Mouse (Mus musculus) subcutaneous adipose tissue, adult 2 months (tissue): Measurements from ENCODE around the gene Cass4. TPM values are rescaled to one million over a fixed set of nuclear protein-coding genes. Genes with fewer than 3 reads are reported as not detected.

Experiments used
- polyA plus RNA-seq: library from polyadenylated mRNA; depleted of rRNA; stranded (reverse); fragments of >200 nt; gene quantifications from 2 replicates; pipeline ENCODE4 v1.2.3, GENCODE M21; 2012; ENCODE audit warnings: low replicate concordance; rRNA removed

Gene Cass4
- polyA plus RNA-seq = 1.4 and 1.6 TPM in 2 replicates

GRCm38 (mm10) chr2:172393391-172394051, at the start of gene Cass4:
Cass4 (plus strand) TSS chr2:172393794.

DNA sequence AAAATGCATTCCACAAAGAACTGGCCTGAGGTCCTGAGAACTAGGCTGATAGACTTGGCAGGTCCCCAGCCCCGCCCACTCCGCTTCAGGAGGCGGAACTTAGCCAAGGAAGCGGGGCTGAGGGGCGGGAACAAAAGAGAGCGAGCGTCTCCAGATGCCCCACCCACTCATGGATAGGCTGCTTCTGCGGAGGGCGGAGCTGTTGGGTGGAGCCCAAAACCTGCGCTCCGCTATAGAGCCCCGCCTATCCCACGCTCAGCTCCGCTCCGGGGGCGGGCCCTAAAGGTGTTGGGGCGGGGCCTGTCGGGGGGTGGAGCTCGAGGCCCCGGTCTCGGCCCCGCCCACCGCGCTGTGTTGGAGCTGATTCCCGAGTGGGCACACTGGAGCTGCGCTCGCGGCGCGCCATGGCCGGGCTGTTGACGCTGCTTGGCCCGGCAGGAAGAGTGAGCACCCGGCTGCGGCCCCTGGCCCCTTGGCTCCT, 48.3 kb upstream of the Cass4 start, which contains the start of gene Fam210b:
TSS of gene Fam210b (plus strand) at position 308 of the 481 bp plus-strand sequence.

GRCm38 (mm10) chr2:172370411-172371223, 23.0 kb upstream of the Cass4 start, which contains the start of the genes Aurka and Cstf1:
Aurka (minus strand) TSS chr2:172370535.
Cstf1 (plus strand) TSS chr2:172370681.

GRCm38 (mm10) chr2:172439843-172440639, 46.4 kb downstream of the Cass4 start, which contains the start of gene Rtf2:
Rtf2 (plus strand) TSS chr2:172440556.

GRCm38 (mm10) chr2:172458496-172458895, 64.9 kb downstream of the Cass4 start, which contains the start of gene Gcnt7:
Gcnt7 (minus strand) TSS chr2:172458596.

GRCm38 (mm10) chr2:172472318-172472717, 78.7 kb downstream of the Cass4 start, which contains the start of gene Fam209:
Fam209 (plus strand) TSS chr2:172472520.

Other genes with a start within 250 kb of the Cass4 start
- not detected in 2 replicates for gene Mc3r, start 145.3 kb upstream of the Cass4 start, polyA plus RNA-seq
- 12.8 and 13.9 TPM in 2 replicates for gene Fam210b, start 48.2 kb upstream of the Cass4 start, polyA plus RNA-seq
- 2.2 and 10.3 TPM in 2 replicates for gene Aurka, start 23.3 kb upstream of the Cass4 start, polyA plus RNA-seq
- 32.0 and 52.0 TPM in 2 replicates for gene Cstf1, start 23.1 kb upstream of the Cass4 start, polyA plus RNA-seq
- gene Rtf2, start 46.8 kb downstream of the Cass4 start, polyA plus RNA-seq = 63.8 and 100 TPM in 2 replicates
- gene Gcnt7, start 64.8 kb downstream of the Cass4 start, polyA plus RNA-seq = not detected in 2 replicates
- not detected in 2 replicates for gene Fam209, start 78.7 kb downstream of the Cass4 start, polyA plus RNA-seq
- gene Tfap2c, start 155.8 kb downstream of the Cass4 start, polyA plus RNA-seq = 0.95 TPM in 1 of 2 replicates, not detected in the other